Mouse (Mus musculus): ENCODE results near the gene Rag2. TPM values are rescaled to one million over a fixed set of nuclear protein-coding genes. Genes with fewer than 3 reads are reported as not detected.
A peak's percentile ranks its signal among the peaks of the same experiment; 100 is the strongest.

Gene Rag2
- not detected in 2 replicates for polyA plus RNA-seq (2012; rRNA removed)

- no peak for DNase-seq (ENCODE audit: extremely low spot score in 1 of 2, low spot score in 1 of 2)
Observed at GRCm38 (mm10) chr2:101624526-101624925, at the start of gene Rag2. TSS of gene Rag2 (plus strand) at chr2:101624718.

DNA sequence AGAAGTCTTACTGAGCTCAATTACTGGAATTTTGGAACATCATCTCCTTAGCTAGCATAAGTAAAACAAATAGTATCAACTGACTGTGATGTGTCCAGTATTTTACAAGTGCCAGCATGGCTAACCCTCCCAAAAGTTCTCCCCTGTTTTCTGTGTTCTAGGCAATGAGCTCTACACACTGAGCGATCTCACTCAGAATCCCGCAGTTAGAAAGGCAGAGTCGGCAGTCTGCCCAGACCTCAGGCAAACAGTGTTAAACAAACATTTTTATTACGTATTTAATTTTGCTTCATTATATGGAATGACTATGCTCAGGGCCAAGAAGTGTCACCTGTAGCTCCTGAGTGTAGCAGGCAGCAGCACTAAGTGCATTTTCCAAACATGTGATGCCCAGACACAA, 47.3 kb upstream of the Rag2 start:
- no peak for DNase-seq (ENCODE audit: extremely low spot score in 1 of 2, low spot score in 1 of 2)

DNA sequence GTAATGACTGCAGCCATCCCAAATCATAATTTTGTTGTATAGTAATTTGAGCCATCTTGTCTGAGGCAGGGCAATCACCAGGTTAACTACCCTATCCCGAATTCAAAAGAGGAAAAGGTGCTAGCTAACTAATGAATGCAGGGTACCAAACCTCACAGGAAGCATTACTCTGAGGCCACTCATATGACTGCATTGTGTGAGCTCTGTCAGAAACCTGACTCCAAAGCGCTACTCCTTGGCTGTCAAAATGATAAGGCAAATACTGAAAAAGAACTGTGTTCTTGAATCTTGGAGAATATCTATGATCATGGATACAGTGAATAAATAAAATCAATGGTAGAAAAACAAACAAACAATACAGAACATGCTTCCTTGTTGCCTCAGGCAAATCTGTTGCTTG, 44.5 kb upstream of the Rag2 start:
- DNase-seq (ENCODE audit: extremely low spot score in 1 of 2, low spot score in 1 of 2) = no peak

GRCm38 (mm10) chr2:101580428-101580827, 44.1 kb upstream of the Rag2 start:
- DNase-seq (ENCODE audit: extremely low spot score in 1 of 2, low spot score in 1 of 2) = no peak

DNA sequence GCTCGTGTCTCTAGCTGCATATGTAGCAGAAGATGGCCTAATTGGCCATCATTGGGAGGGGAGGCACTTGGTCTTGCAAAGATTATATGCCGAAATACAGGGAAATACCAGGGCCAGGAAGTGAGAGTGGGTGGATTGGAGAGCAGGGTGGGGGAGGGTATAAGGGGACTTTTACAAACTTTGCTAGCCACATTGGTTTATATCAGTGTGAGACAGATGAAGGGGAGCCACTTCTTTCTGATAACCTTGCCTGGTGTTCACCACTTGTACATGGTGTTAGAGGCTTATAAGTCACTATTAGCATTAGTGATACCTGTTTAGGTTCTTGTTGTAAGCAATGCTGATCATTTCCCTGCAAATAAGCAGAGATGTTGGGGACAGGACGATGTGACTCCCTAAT, 43.5 kb upstream of the Rag2 start:
- no peak for DNase-seq (ENCODE audit: extremely low spot score in 1 of 2, low spot score in 1 of 2)

- DNase-seq (ENCODE audit: extremely low spot score in 1 of 2, low spot score in 1 of 2) = no peak
Observed at GRCm38 (mm10) chr2:101581418-101581817, 43.1 kb upstream of the Rag2 start.

- no peak for DNase-seq (ENCODE audit: extremely low spot score in 1 of 2, low spot score in 1 of 2)
Observed at GRCm38 (mm10) chr2:101591356-101591755, 33.2 kb upstream of the Rag2 start.

DNA sequence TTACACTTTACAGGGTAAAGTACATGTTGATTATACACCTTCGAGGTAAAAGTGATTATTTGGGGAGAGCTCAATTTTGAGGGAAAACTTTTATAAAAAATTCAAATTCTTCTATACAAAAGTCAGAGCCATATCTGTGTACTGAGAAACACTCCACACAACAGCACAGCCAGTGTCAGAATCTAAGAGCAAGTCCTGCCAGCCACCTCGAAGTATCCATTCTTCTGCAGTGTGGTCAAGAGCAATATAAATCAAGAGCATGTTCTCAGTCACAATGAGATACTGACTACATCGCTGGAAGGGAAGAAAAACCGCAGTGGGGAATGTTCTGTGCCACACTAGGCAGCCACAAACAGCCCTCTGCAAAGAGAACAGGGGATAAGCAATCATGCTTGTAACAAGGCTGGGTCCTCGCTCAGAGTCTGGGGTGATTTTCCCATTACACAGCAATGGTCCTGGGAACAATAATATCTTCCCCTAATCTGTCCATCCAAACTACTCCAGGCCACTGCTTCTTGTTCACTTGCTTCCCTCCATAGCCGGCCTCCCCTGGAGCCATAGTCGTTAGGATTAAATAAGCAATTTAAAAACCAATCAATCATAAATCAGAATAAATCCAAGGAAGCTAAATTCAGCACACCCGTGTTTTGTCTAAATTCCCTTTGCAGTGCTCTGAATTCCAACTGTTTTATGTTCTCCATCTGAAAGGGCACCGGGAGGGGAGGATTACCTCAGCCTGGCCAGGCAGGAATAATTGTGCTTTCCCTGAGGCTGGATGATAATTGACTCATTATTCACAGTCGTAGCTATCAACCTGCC, 32.3 kb upstream of the Rag2 start:
- DNase-seq (ENCODE audit: extremely low spot score in 1 of 2, low spot score in 1 of 2) = no peak

- DNase-seq (ENCODE audit: extremely low spot score in 1 of 2, low spot score in 1 of 2) = no peak
Observed at GRCm38 (mm10) chr2:101592886-101593285, 31.6 kb upstream of the Rag2 start.

DNA sequence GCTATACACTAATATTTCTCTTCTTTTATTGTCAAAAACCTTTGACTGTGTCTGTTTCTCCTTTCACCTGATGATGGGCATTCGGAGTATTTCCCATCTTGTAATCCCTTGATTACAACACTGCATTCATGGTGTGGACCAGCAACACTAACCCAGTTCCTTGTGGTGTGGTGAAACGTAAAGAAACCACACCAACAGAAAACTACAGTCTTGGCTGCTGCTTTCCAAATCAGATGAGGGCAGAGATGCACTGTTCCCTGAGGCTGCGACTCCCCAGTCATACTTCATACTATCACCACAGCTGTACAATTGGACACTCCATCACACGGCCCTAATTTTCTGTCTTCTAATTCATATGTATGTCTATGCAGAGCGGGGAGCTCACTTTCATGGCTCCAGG, 29.8 kb upstream of the Rag2 start:
- no peak for DNase-seq (ENCODE audit: extremely low spot score in 1 of 2, low spot score in 1 of 2)

DNA sequence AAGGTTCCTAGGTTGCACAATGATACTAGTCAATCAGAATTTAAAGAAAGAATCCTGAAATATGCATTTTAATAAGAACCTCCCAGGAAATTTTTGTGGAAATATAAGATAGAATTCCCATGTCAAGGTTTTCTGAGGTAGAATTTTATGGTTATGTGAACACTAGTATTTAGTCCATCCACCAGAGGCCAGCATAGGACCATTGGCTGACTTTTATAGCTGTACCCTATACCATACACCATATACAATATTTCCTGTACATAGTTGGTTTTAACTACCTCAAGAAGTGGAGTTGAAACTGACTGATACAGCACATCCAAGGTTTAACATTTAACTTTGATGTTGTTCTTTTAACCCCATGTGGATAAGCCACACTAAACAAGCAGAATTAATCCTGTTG, 27.3 kb upstream of the Rag2 start:
- peak in 1 of 2 experiments; percentile 29 for DNase-seq (ENCODE audit: extremely low spot score in 1 of 2, low spot score in 1 of 2)

DNA sequence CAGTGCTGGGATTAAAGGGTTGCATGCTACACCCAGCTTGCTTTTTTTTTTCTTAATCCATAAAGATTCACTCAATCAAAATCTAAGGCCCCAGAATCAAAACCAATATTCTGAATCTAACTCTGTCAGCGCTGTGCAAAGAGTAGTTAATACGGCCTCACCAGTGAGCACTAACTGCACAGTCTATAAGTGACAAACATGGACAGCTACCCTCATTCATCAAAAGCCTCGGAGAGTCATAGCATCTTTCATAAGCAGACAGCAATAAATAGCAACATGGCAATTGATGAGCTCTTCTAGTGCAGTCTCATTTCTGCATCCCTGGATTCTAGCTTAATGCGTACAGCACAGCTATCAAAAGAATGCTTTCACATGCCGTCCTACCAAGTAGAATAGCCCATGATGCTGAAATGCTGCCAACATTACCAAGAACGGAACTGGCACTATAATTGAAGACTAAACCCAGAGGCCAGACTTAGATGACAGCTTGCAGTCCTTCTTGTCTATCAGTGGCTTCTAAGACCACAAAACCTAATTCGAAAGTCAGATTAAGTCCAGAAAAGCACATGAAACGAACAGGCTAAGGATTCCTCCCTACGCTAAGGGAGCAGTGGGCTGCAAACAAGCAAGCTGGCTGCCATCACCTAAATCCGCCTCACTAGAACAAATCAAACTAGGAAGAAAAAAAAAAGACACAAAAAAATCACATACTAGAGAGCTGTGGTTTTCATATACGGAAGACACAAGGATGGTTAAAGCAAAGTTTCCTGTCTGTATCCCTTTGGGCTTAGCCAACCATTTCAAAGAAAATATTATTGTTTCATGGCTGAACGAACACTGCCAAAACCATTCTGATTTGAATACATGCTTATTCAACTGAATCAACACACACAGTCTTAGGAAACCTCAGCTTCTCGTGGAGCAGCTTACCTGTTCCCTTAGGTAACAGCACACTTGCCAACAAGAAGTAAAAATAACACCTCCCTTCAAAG, 26.0 kb upstream of the Rag2 start:
- peak in 1 of 2 experiments; percentile 11 for DNase-seq (ENCODE audit: extremely low spot score in 1 of 2, low spot score in 1 of 2)

- peak in 1 of 2 experiments; percentile 46 for DNase-seq (ENCODE audit: extremely low spot score in 1 of 2, low spot score in 1 of 2)
Observed at GRCm38 (mm10) chr2:101600703-101601102, 23.8 kb upstream of the Rag2 start.

GRCm38 (mm10) chr2:101603099-101603498, 21.4 kb upstream of the Rag2 start:
- DNase-seq (ENCODE audit: extremely low spot score in 1 of 2, low spot score in 1 of 2) = no peak

DNA sequence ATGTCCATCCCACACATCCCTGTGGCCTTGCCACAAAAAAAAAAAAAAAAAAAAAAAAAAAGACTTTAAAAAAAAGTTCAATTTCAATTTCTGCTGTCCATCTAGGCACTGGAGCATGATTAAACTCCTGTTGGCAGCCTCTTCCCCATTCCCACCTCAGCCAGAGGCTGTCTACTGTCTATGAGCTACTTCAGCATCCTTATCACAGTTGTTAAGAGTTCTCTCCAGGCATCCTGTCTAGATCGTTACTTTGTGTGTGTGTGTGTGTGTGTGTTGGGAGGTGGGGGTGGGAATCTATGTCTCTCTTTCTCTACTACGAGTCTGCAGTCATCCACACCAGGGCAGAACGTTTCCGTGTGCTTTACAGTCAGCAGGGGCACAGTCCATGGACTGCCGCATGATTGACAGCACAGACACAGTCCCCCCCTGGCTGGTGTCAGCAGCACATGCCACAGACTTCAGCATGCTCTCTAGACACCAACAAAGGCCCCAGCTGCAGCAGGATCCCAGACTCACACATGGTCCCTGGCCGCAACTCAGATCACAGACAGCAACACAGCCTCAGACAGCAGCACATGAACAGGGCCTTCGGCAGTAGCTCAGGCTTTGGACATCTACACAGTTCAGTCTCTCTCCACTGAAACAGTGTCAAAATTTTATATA, 16.2 kb upstream of the Rag2 start:
- DNase-seq (ENCODE audit: extremely low spot score in 1 of 2, low spot score in 1 of 2) = no peak

GRCm38 (mm10) chr2:101610861-101611260, 13.7 kb upstream of the Rag2 start:
- DNase-seq (ENCODE audit: extremely low spot score in 1 of 2, low spot score in 1 of 2) = no peak

- DNase-seq (ENCODE audit: extremely low spot score in 1 of 2, low spot score in 1 of 2) = no peak
Observed at GRCm38 (mm10) chr2:101615464-101616305, 8.8 kb upstream of the Rag2 start.

DNA sequence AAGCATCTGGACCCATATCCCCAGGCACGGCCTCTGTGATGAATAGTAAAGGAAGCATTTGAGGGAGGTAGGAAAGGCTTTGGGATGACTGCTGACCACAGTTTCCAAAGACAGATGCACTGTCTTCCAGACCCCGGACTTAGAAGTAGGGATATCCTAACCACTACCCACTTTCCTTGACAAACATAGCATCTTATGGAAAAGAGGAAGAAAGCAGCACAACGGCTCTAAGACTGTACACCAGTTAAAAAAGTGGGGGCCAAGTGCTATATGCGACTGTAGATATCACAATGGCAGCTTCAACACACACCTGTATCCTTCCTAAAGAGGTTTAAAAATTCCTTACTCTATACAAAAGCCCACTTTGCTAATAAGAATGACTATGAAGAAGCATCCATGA, 6.1 kb upstream of the Rag2 start:
- DNase-seq (ENCODE audit: extremely low spot score in 1 of 2, low spot score in 1 of 2) = no peak

DNA sequence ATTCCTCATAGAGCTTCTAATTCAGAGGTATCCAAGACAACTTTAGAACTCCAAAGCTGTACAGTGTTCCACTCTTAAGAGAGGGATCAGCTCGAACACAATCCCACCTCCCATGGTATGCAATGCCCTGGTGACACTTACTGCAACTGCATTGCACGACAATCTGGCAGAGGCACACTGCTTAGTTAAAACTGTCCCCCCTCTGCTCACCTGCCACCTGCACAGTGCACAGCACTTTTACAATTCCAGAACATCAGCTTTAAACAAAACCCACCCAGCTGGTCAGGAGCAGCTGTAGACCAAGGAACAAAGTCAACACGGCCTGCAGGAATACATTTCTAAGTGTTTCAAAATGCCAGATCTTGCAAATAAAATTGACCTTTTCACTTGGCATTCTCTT, 3.6 kb upstream of the Rag2 start:
- DNase-seq (ENCODE audit: extremely low spot score in 1 of 2, low spot score in 1 of 2) = no peak

DNA sequence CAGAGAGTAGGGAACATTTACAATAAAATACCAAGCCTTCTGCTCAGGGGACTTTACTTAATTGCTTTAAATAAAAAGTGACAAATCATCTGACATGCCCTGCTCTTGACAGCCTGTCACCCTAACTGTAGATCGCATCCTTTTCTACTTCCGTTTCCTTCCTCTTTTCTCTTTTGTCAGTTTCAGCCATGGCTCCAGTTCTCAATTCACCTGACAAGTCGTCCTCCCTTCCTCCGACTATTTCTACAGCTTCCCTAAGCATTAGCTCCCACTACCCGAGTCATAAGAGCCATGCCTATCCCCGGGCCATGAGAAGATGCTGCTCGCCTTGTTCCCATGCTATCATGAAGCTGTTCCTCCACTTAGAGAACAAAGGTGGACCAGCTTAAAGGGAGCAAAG, 2.9 kb upstream of the Rag2 start:
- no peak for DNase-seq (ENCODE audit: extremely low spot score in 1 of 2, low spot score in 1 of 2)

Data from frontal cortex, adult 2 months (tissue).